Mouse (Mus musculus) R1 (cell line): ENCODE measurements at regions not wholly inside any gene's neighbourhood (a gene's known extent, or its start where the extent isn't known, plus 50 kb on each side); places are given as distances from the start of the nearest gene placed in this dataset.
A peak's percentile ranks its signal among the peaks of the same experiment; 100 is the strongest.

Experiments used
- DNase-seq: peaks from one replicate; pipeline ENCODE4 v3.0.0-alpha.2; 2018; ENCODE audit warnings: low read depth, low spot score

DNA sequence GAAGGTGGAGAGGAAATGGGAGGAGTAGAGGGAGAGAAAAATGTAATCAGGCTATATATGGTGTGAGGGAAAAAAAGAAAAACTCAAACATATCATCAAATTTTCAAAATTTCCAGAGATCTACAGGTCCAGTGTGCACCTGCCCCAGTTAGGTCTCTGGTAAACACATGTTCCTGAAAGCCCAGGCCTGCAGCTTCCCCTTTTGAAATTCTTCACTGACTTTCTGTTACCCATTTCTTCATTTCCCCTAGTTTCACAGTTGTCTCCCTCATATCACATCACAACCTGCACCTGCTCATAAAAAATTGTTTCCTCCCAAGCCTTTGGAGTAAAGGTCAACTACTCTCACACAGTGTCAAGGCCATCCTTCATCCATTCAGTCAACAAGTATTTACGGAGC lies 236.9 kb upstream of the Ldb2 start:
- DNase-seq: no peak

DNA sequence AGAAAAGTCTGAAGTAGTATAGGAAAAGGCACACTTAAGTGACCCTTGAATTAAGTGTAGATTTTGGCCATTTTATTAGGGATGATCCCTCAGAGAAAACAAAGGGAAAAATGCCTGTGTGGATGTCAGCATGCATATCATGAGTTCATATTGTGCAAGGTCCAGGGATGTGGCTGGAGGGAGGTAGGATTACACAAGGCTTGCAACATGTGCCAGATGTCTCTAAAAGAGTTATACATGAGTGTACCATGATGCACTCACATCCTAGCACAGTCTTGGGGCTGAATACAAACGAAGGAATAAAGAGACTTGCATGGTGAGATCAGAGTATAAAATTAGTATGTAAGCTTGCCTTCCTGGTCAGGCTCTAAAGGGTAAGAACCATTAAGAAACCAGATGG lies 233.7 kb upstream of the Ldb2 start:
- DNase-seq: no peak

DNA sequence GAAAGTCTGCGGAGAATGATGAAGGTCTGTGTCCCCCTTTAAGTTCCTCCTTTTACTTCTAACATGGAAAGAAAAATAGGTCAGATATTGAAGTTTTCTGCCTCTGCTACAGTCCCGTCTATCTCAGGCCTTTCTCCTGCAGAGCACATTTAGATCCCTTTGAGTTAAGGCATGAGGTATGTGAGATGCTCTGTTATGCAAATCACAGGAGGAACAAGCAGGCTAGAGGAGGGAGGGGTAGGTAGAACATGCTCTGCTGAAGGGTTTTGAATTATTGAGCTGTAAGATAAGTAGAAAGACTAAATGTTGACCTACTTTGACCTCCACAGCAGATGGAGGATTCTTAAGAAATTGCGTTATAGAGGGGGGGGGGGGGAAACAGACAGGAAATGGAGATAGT lies 228.4 kb upstream of the Ldb2 start:
- DNase-seq: peak; percentile 58

DNA sequence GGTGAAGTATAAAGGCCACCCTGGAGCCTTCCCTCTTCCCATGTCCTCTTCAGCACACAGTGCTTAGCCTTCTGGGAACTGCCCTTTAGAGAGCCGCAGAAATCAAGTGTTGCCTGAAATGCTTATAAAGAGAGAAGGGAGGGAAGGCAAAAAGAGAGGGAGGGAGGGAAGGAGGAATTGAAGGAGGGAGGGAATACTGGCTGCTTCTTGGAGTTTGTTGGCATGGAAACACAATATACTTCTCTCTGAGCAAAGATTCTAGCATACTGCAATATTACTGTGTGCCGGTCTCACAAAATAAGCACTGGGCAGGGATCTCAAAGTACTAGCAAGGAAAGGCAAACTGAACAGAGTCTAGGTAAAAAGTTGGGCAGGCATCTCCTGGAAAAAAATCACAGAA lies 225.9 kb upstream of the Ldb2 start:
- DNase-seq: no peak

DNA sequence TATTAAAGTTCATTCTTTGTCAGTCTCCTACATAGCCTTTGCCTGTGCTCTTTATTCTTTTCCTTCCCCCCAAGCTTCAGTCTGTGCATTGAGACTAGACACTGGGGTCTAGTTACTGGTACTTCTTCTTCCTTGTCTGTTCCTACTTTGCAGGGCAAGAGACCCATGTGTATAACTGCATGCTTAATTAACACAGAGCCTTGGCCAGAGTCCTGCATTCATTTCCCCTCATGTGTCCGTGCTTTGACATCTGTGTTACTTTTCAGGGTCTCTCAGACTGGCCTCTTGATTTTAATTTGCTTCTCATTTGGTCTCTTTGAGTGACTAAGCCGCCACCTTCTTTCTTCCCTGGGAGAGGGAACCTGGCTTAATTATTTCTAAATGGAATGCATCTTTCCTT lies 208.4 kb upstream of the Ldb2 start:
- no peak for DNase-seq

DNA sequence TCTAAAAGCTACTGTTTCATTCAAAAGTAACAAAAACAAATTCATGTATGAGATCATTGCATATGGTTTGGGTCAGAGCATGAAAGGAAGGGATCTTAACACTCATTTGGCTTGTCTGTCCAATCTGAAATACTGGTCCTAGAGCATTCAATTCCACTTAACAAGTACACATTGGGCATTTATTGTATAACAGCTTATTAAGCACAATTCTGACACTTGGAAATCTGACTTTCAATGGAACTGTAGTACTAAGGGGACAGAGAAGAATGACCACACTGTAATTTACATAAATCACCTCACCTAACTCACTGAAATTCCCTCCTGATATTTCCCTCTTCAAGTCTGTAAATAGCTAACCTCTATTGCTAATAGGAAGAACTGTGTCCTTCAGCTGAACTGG lies 201.5 kb upstream of the Ldb2 start:
- no peak for DNase-seq

DNA sequence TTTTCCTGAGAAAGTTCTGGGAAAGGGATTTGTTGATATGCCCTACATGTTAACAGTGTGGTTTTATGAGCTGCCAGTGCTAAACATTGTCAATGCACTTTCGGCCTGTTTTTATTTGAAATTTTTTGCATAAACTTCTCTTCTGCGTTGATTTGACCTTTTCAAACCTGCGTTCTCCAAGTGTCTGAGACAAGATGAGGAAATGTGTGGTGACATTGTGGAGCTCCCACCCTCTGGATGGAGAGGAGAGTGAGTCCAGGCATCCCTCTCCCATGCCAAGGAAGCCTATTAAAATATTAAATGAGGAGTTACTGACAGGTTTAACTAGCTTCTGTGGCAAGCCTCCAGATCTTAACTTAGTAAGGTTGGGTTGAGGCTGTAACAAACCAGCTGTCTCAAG lies 199.6 kb upstream of the Ldb2 start:
- no peak for DNase-seq

DNA sequence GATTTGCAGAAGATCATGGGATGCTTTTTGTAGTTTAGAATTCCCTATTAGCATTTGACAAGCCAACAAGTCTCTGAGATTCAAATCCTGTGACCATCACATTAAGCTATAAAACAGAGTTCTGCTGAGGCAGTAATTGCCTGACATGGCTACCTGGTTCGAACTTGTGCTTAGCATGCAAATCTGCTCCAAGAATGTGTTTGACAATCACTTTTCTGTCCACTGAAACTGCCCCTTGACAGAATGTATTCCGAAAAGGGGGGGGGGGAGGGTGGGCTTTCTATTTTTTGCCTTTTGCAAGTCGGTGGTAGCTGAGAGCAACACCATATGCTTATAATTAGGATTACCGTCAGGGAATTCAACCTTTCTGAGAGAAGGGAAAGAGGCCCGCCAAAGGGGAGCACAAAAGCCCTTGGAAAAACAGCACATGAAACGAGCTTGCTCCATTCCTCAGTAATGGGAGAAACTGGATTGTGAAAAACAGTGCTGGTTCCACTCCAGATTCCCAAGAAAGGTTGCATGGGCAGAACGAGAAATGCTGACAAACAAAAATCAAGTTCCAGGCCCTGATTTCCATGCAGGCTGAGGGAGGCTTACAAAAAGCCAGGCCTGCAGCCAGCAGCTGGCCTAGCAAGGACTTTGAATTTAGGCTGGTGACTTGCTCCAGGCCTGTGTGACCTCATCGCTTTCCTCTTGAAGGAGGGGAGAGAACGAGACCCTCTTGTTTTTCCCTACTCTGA lies 176.1 kb upstream of the Ldb2 start:
- DNase-seq: no peak

DNA sequence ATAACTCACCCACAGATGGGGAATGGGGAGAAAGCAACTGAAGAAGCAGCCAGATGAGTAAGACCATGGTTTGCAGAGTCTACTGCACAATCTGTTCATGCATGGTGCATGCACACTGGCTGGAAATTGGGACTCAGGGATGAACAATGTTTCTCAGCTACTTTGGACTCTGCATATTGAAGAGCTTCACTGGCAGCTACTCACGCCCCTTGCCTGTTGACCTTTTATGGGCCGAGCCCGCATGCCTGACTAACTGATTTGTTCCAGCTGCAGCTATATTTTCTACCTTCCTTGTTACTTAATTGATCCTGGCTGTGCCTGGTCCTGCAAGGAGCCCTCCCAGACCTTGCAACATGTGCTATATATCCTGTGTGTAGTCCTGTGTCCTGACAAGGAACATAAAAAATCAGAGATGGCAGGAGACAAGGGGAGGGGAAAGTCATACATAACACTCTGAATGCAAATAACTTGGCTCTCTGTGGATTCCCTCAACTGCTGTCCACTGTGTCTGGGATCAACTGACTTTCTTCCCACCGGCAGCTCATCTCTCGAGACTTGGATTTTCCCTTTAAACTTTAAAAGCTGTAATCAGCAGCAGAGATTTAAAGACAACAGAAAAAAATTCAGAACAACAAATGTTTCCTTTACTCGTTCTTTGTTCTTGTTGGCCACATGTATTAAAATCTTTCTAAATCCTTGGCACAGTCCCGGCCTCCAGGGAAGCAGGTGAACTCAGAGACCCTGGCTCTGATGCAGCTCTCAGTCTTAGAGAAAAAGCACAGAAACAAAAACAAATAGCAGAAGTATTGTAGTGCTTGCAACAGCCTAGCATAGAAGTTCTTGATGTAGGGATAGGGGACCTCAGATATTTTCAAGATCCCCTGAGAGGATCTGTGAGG lies 143.8 kb upstream of the Ldb2 start:
- no peak for DNase-seq

DNA sequence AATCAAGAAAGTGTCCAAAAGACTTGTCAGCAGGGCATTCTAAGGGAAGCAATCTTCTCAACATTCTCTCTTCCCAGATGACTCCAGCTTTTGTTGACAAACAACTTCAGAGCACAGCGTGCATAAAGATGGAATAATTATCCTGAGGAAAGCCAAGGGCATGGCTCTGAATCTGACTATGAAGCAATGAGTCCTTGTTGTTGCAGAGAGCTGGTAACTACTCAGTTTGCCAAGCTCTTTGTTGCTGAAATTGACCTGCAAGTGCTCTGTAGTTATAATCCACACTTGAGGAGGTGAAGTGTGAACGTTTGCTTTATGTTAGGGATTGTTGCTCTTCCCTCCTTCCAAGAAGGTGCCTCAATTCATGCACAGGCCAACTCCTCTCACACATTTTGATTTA lies 143.1 kb upstream of the Ldb2 start:
- DNase-seq: no peak

DNA sequence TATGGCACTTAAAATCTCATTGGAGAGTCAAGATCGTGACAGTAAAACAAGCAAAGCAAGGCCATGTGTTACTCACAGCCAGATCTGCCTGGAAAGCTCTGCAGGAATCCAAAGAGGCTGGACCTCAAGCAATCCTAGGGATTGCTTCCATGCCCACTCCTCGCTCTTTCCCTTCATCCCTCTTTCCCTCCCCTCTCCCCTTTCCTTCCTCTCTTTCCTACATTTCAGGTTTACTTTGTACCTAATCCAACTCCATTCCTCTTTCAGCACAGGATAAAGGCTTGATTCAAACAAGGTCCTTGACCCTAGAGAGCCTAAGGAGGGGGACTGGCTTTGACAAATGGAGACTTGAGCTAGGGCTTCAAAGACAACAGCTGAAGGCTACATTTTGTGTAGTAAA lies 126.0 kb upstream of the Ldb2 start:
- no peak for DNase-seq

DNA sequence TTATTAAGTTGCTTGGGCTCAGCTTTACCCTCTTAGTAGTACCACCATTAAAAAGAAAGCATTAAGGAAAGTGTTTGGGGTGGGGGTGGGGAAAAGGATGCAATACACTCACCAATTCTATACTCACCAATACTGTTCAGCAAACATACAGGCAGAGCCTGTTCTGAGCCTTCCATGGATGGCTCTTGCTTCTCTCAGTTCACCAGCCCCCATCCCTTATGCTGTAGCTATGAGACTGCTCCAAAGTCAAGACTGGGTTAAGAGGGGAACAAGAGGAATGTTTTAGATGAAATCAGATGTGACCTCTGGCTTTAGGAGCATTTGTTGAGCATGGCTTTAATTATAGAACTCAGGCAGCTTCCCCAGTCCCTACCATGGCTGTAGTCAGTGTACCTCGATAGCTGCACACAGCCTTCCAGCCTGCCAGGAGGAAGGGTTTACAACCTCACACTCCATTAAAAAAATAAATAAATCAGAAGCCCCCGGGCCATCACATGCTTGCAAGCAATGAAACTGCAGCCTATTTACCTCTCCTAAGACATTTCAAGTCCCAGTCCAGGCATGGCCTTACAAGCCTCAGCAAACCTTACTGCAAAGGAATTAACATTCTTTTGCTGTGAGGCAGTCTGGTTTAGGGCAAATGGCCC lies 122.8 kb upstream of the Ldb2 start:
- DNase-seq: no peak

DNA sequence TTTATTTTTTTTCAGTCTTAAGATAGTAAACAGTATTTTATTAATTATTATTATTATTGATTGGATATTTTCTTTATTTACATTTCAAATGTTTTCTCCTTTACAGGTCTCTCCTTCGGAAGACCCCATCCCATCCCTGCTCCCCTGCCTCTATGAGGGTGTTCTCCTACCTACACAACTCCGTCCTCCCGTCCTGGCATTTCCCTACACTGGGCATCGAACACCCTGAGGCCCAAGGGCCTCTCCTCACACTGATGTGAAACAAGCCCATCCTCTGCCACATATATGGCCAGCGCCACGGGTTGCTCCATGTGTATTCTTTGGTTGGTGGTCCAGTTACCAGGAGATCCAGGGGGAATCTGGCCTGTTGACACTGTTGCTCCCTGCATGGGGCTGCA lies 118.3 kb upstream of the Ldb2 start:
- no peak for DNase-seq

DNA sequence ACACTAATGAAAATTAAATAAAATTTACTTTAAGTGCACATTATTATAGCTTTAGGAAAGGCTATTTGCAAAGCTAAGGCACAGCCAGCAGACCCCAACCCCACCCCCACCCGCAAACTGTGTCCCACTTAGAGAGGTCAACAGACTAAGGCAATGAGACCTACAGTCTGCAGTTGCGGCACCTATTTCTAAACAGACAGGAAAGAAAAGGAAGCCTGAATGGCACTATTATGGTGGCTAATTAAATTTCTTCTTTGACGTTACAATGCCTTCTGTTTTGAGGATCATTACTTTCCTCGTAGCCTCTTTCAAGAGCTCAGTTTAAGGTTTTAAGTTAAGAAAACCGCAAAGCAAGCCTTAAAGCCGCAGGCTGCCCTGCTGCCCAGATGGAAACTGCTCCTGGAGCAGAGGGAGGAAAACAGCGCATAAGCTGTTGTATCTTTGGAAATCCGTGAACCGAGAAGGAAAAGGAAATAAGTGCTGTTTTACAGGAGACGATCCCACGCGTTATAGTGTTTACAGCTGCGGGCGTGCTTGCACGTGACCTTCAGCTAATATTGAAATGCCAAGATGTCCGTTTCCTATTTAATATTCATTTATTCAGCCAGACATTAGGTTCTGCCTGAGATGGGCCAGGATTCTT lies 117.8 kb upstream of the Ldb2 start:
- no peak for DNase-seq

DNA sequence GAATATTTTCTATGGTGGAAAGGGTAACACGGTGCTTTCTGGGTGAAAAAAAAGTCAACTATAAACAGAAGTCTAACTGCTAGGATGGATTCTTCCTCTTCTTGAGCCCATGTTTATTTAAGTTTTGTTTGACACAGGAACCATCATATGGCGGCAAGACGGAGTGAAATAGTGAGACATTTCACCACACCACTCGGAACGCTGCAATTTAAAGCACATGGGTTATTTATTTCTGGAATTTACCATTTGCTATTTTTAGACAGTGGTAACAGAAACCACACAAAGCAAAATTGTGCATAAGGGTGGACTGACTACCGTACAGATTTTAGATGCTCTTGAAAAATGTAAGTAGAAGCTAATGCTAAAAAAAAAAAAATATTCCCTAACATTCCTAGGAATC lies 103.1 kb upstream of the Ldb2 start:
- DNase-seq: no peak

DNA sequence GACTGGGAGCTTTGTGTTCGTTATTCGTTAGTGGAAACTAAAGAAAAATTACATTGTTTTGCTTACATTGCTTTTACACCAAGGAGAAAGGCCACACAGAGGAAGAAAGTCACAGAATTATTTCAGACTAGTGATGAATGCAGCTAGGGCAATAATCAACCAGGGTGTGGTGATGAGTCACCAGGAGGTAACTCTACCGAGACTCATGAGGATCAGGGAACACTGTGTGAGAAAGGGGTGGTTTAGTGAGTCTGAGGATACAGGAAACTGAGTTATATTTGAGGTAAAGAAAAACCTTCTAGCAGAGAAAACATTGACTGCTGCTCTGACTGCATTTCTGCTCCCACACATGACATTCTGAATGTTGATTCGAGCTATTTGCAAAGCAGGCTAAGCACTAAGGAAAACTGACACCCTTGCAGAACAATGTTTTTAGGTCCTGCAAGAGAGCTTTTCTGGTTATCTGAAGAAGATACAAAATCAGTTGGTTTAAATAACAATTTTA lies 87.1 kb upstream of the Ldb2 start:
- DNase-seq: no peak

DNA sequence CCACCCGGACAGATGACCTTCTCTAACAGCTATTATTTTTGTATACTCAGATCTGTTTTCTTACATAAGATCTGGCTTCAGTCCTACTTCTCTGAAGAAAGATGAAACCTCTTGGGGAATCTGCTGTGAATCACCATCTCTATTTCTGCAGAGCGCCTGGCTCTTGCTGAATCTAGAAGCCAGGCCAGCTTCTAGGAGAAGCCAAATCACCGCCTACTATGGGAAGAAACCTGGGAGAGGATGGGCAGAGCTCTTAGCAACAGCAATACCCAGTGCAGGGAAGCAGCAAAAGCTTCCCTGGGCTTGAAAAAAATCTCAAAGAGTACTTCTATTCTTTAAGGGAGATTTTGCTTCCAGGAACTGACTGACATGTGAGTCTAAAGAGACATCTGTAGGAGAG lies 77.5 kb upstream of the Ldb2 start:
- DNase-seq: no peak

DNA sequence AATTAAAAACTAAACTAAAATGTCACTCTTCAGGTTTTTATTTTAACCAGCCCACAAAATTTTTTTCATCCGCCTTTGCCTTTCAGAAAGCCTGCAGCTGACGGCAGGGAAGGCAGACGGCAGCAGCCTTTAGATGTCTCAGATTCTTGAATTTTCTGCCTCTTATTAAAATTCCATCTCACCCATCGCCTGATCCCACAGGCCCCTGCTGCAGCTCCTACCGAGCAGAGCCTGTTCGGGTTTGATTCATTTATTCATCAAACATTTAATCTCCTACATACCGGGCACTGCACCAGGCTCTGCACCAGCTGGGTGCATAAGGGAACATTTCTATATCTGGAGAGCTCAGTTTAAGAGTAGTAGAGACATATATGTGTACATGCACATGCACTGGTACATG lies 72.8 kb upstream of the Ldb2 start:
- no peak for DNase-seq

DNA sequence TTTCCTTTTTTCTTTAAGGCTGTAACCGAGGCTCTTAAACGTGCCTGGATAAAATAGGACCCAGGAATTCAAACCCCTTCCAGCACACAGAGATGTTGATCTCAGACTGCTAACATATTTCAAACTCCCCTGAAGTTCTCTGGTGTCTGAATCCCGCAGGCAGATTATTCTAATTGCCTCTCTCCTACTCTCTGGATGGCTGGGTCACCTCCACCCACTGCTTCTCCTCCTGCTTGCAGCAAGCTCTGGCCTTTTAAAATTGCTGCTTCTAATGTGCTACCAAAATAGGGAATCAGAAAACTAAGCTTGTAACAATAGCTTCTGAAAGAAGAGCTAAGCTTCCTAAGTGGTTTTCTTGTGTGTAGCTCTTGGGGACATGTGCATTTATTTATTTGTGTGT lies 64.4 kb upstream of the Ldb2 start:
- DNase-seq: no peak

DNA sequence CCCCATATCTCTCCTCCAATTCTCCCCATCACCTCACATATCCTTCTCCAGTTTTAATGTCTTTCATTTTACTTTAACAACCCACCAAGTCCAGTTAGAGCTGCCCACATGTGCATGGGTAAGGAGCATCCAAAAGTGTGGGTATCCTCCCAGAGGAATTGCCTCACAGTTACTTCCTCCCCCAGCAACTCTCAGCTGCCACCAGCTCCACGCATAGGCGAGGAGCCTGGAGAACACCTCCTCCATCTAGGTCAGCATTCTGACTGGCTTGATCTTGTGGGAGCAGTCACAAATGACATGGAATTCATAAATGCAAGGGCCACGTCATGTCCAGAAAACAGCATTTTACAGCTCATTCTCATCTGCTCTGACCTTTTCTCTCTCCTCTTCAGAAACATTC lies 63.9 kb upstream of the Ldb2 start:
- DNase-seq: no peak

DNA sequence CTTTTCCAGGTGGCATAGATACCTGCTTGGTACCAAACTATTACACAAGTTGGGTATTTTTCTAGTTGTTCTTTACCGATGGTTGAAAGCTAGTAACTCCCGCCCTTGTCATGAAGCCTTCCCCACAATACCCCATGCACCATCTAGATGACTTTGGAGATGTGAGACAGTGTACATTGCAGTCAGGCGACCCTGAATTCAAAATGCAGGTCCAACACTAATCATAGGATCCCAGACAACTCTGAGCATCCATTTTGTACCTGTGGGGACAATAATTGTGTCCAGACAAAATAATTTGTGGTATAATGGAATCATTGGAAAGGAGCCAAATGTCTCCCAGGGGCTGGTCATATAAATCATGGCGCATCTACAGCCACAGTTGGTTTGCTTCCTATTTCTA lies 54.7 kb upstream of the Ldb2 start:
- no peak for DNase-seq
